In the genomic region with DNA sequence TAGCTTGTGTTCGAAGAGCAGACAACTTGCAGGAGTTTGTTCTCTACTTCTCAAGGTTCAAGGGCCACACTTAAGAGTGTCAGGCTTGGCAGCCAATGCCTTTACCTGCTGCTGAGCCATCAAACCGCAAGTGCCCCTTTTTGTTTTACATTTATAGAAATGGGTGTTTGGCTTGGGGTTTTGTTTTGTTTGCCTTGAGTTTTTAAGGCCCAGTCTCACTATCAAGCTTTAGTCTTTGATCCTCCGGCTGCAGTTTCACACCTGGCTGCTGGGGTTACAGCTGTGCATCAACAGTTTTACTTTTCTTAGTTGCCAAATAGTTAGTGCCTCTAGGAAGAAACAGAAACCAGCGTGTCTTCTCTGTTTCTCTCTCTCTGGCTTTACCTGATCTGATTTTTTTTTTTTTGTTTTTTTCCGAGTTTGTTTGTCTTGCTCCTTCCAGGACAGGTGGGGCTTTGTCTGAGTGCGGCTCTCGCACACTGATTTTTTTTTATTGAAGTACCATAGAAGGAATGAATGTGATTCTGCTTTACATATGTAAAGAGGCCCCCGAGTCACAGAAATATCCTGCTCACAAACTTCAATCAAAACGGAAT, we compare ENCODE assay signal across 9 mouse cellular contexts. TPM values are rescaled to one million over a fixed set of nuclear protein-coding genes. Genes with fewer than 3 reads are reported as not detected.
DNase-seq lines count a peak whose midpoint lies in the region; ATAC-seq and TF ChIP-seq lines count a peak whose summit lies in the region.
"Had no signal": no experiment of that assay in that cellular context is flagged by ENCODE, and none has a peak within 500 bp of the region (broad histone marks: within the 10 kb centered on the region; RNA-seq: fewer than 3 reads in every experiment).

No protein-coding gene starts in this region.

- ATAC-seq in forebrain, embryonic 16.5 days: no peak
- ATAC-seq in liver, embryonic 16.5 days (ENCODE audit: low read depth): no peak
- no peak for ATAC-seq in frontal cortex, adult (ENCODE audit: low TSS enrichment)

- H3K4me3 ChIP-seq in kidney, adult 2 months (ENCODE audit: insufficient read depth, low read depth, low read length): peak overlapping the region; percentile 67
- H3K4me3 ChIP-seq in forebrain, embryonic 16.5 days (replicated peaks; ENCODE audit: low read length): peak overlapping the region; percentile 69
- peak overlapping the region; percentile 51 for H3K4me3 ChIP-seq in liver, embryonic 16.5 days (ENCODE audit: low read depth, low read length)
- H3K4me3 ChIP-seq in small intestine, adult 2 months (ENCODE audit: low read depth, low read length): peak overlapping the region; percentile 66

- H3K9ac ChIP-seq in forebrain, embryonic 16.5 days (replicated peaks; ENCODE audit: low read depth, low read length): peak overlapping the region; percentile 94
- no peak overlapping the region for H3K9ac ChIP-seq in liver, embryonic 16.5 days (ENCODE audit: low read depth, low read length)

- H3K27ac ChIP-seq in kidney, adult 2 months (ENCODE audit: insufficient read depth, low read depth, low read length): peak overlapping the region; percentile 88
- H3K27ac ChIP-seq in forebrain, embryonic 16.5 days (ENCODE audit: low read length): peak overlapping the region; percentile 85
- no peak overlapping the region for H3K27ac ChIP-seq in liver, embryonic 16.5 days (ENCODE audit: low read length)
- H3K27ac ChIP-seq in small intestine, adult 2 months (ENCODE audit: insufficient read depth, low read depth, low read length): peak overlapping the region; percentile 35; the same call in 1 of the 2 replicates

- peak; percentile 66 for DNase-seq in kidney, adult 2 months
- DNase-seq in kidney, postnatal 10 days: no peak
- DNase-seq in spleen, postnatal 10 days (ENCODE audit: low spot score in 2 of 2): no peak
- DNase-seq in right cerebral cortex, postnatal 10 days (ENCODE audit: low spot score in 2 of 2): no peak

- peak overlapping the region; percentile 70 for H3K4me2 ChIP-seq in forebrain, embryonic 16.5 days (ENCODE audit: low read length)
- peak overlapping the region; percentile 61 for H3K4me2 ChIP-seq in liver, embryonic 16.5 days (ENCODE audit: low read depth, low read length)

- TF ChIP-seq POLR2A in kidney, adult 2 months (IDR thresholded peaks at IDR 0.05; ENCODE audit: low read depth, low read length): no peak
- TF ChIP-seq POLR2A in small intestine, adult 2 months (IDR thresholded peaks at IDR 0.05; ENCODE audit: low read depth, low read length): no peak

- peaks cover 20% of the 10 kb centered on the region for H3K4me1 ChIP-seq in kidney, adult 2 months (ENCODE audit: control insufficient read depth, insufficient read depth, low read length)
- H3K4me1 ChIP-seq in forebrain, embryonic 16.5 days (replicated peaks; ENCODE audit: control insufficient read depth, insufficient read depth, low read length): peaks cover 11% of the 10 kb centered on the region
- H3K4me1 ChIP-seq in liver, embryonic 16.5 days (ENCODE audit: control insufficient read depth, low read depth, low read length): peaks cover 2% of the 10 kb centered on the region; the same call in 1 of the 2 replicates
- peaks cover 9% of the 10 kb centered on the region for H3K4me1 ChIP-seq in small intestine, adult 2 months (ENCODE audit: control insufficient read depth, insufficient read depth, insufficient read length, low read length)

- no peaks in the 10 kb centered on the region for H3K36me3 ChIP-seq in kidney, adult 2 months (ENCODE audit: control insufficient read depth, insufficient read depth, low read length)
- H3K36me3 ChIP-seq in forebrain, embryonic 16.5 days (ENCODE audit: control insufficient read depth, insufficient read depth): 0 out of 2 replicates have a peak, but pooled peaks cover 2% of the 10 kb centered on the region
- H3K36me3 ChIP-seq in liver, embryonic 16.5 days (ENCODE audit: control insufficient read depth, insufficient read depth): no peaks in the 10 kb centered on the region
- no peaks in the 10 kb centered on the region for H3K36me3 ChIP-seq in small intestine, adult 2 months (ENCODE audit: control insufficient read depth, insufficient read depth, low read length)

- H3K9me3 ChIP-seq in forebrain, embryonic 16.5 days (ENCODE audit: control insufficient read depth, low read length): no peaks in the 10 kb centered on the region
- H3K9me3 ChIP-seq in liver, embryonic 16.5 days (replicated peaks; ENCODE audit: control insufficient read depth, low read length): no peaks in the 10 kb centered on the region

- H3K27me3 ChIP-seq in kidney, adult 2 months (replicated peaks; ENCODE audit: control insufficient read depth, insufficient read depth, low read length): no peaks in the 10 kb centered on the region
- H3K27me3 ChIP-seq in forebrain, embryonic 16.5 days (replicated peaks; ENCODE audit: control insufficient read depth, insufficient read depth, low read length): no peaks in the 10 kb centered on the region
- H3K27me3 ChIP-seq in liver, embryonic 16.5 days (ENCODE audit: control insufficient read depth, insufficient read depth, low read depth, low read length): peaks cover 46% of the 10 kb centered on the region
- H3K27me3 ChIP-seq in small intestine, adult 2 months (ENCODE audit: control insufficient read depth, insufficient read depth, low read length): no peaks in the 10 kb centered on the region; the same call in 1 of the 2 replicates
- H3K27me3 ChIP-seq: Patski had no signal

- WGBS in kidney, adult 2 months: 25% methylated on average over 9 of the region's 9 CpGs
- WGBS in forebrain, embryonic 16.5 days: 33% methylated on average over 9 of the region's 9 CpGs
- 16% methylated on average over 9 of the region's 9 CpGs for WGBS in liver, embryonic 16.5 days (ENCODE audit: insufficient replicate concordance)
- 9% methylated on average over 9 of the region's 9 CpGs for WGBS in small intestine, adult 2 months

- TF ChIP-seq CTCF in kidney, adult 2 months (conservative IDR thresholded peaks at IDR 0.05; ENCODE audit: insufficient read depth, insufficient read length, low read depth, low read length): no peak
- TF ChIP-seq CTCF in small intestine, adult 2 months (IDR thresholded peaks at IDR 0.05; ENCODE audit: extremely low read depth, insufficient read length, insufficient replicate concordance, low read depth, low read length): no peak

RNA-seq across cellular contexts. Expression of a gene that starts 1.4 kb away (rescaled TPM):
- 28.5 and 30.4 TPM in 2 replicates for polyA plus RNA-seq in kidney, adult 2 months (2012; rRNA removed)
- polyA plus RNA-seq in forebrain, embryonic 16.5 days (2015; fragmentation: Nextera tagmentation; extraction: Ambion mirVana): 52.7 and 53.2 TPM in 2 replicates
- polyA plus RNA-seq in liver, embryonic 16.5 days (2015; fragmentation: Nextera tagmentation; extraction: Ambion mirVana): 0.18 and 0.50 TPM in 2 replicates
- polyA plus RNA-seq in small intestine, adult 2 months (2012; rRNA removed): 7.2 and 12.0 TPM in 2 replicates

RNA-seq across cellular contexts. Expression of a gene that starts 16.8 kb away (rescaled TPM):
- polyA plus RNA-seq in kidney, adult 2 months (2012; rRNA removed): 578 and 812 TPM in 2 replicates
- 152 and 164 TPM in 2 replicates for polyA plus RNA-seq in forebrain, embryonic 16.5 days (2015; fragmentation: Nextera tagmentation; extraction: Ambion mirVana)
- 131 and 146 TPM in 2 replicates for polyA plus RNA-seq in liver, embryonic 16.5 days (2015; fragmentation: Nextera tagmentation; extraction: Ambion mirVana)
- polyA plus RNA-seq in small intestine, adult 2 months (2012; rRNA removed): 597 and 1,087 TPM in 2 replicates

RNA-seq across cellular contexts. Expression of a gene that starts 38.4 kb away (rescaled TPM):
- polyA plus RNA-seq in kidney, adult 2 months (2012; rRNA removed): 160 and 163 TPM in 2 replicates
- polyA plus RNA-seq in forebrain, embryonic 16.5 days (2015; fragmentation: Nextera tagmentation; extraction: Ambion mirVana): 2.4 and 3.3 TPM in 2 replicates
- polyA plus RNA-seq in liver, embryonic 16.5 days (2015; fragmentation: Nextera tagmentation; extraction: Ambion mirVana): 9.1 and 9.3 TPM in 2 replicates
- polyA plus RNA-seq in small intestine, adult 2 months (2012; rRNA removed): 154 and 384 TPM in 2 replicates

RNA-seq across cellular contexts. Expression of a gene that starts 46.6 kb away (rescaled TPM):
- polyA plus RNA-seq in kidney, adult 2 months (2012; rRNA removed): 18.7 and 20.6 TPM in 2 replicates
- 30.7 and 35.1 TPM in 2 replicates for polyA plus RNA-seq in forebrain, embryonic 16.5 days (2015; fragmentation: Nextera tagmentation; extraction: Ambion mirVana)
- 3.5 and 4.3 TPM in 2 replicates for polyA plus RNA-seq in liver, embryonic 16.5 days (2015; fragmentation: Nextera tagmentation; extraction: Ambion mirVana)
- 1.7 and 2.1 TPM in 2 replicates for polyA plus RNA-seq in small intestine, adult 2 months (2012; rRNA removed)

Comparison
In these comparisons a context has a peak if more than half of its experiments do, and no peak if none do; other contexts are left out.
1. RNA of a gene that starts 38.4 kb away (polyA plus RNA-seq): 154 to 384 TPM in small intestine, adult 2 months and 160 to 163 TPM in kidney, adult 2 months; 9.1 to 9.3 TPM in liver, embryonic 16.5 days and 2.4 to 3.3 TPM in forebrain, embryonic 16.5 days; every median in the first group is over 10 times any median in the second.
2. Peak in every context shown above with its lines, with median percentiles within 50 percentile points of each other: H3K4me3 ChIP-seq.